Mouse (Mus musculus) bone marrow macrophage, adult 2 months (primary cell): ENCODE measurements around the gene Cacybp. TPM values are rescaled to one million over a fixed set of nuclear protein-coding genes. Genes with fewer than 3 reads are reported as not detected.

Experiments used
- H3K27ac ChIP-seq: 2 replicates; pipeline ENCODE4 v1.5.1; 2012; ENCODE audit warnings: low read depth, low read length; ENCODE audit not compliant: insufficient read depth
- H3K4me1 ChIP-seq: 2 replicates; pipeline ENCODE4 v1.6.1; 2012; ENCODE audit warnings: low read length; ENCODE audit not compliant: control insufficient read depth, insufficient read depth
- H3K4me3 ChIP-seq: 2 replicates; pipeline ENCODE4 v1.5.1; 2012; ENCODE audit warnings: mild to moderate bottlenecking, low read length, moderate library complexity; ENCODE audit not compliant: insufficient read depth
- CTCF ChIP-seq: IDR thresholded peaks from 2 replicates; pipeline ENCODE4 v1.5.1; 2012; ENCODE audit warnings: low read depth, mild to moderate bottlenecking, low read length, moderate library complexity
- POLR2A ChIP-seq: IDR thresholded peaks from 2 replicates; pipeline ENCODE4 v1.6.1; 2012; ENCODE audit warnings: mild to moderate bottlenecking, low read depth, low read length, borderline replicate concordance
- polyA plus RNA-seq: library from polyadenylated mRNA; stranded (reverse); fragments of >200 nt; gene quantifications from 2 replicates; pipeline ENCODE4 v1.2.4, GENCODE M21; 2012; ENCODE audit not compliant: missing spikeins, insufficient read depth, insufficient read length

Gene Cacybp
- polyA plus RNA-seq, 1 experiment: 48.1 TPM

DNA sequence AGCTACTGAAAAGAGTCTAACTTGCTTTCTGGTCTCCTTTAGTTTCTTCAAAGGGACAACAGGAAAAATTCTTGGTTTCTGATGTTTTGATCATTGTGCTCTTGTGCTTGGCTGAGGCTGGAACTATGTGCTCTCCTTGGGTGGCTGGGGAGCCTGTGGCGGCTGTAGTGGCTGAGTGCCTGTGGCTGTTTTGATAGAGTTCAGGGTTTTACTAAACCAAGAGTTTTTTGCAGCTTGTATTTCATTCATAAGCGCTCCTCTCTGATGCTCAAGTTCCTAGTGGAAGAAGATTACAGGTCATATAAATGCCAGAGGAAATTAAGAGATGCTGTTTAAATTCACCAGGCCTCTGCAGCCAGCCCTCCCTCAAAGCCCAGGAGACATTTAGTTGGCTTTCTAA, 11.4 kb upstream of the Cacybp start:
- no peak for TF ChIP-seq POLR2A
- TF ChIP-seq CTCF: no peak
- Histone ChIP-seq H3K27ac (no peak overlapping the region), H3K4me3 (no peak overlapping the region), H3K4me1 (no peaks in the 10 kb centered on the region)

DNA sequence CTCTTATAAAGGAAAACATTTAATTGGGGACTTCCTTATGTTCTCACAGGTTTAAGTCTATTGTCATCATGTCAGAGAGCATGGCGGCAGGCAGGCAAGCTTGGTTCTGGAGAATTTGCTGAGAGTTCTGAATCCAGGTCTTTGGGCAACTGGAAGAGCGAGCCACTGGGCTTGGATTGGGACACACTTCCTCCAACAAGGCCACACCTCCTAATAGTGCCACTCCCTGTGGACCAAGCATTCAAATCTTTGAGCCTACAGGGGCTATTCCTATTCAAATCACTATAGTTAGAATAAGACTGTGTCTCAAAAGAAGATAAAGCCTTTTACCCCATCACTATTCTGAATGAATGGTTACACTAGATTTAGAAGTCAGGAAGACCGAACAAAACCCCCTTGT, 5.2 kb upstream of the Cacybp start:
- no peak overlapping the region for H3K4me3 ChIP-seq
- H3K4me1 ChIP-seq: peaks cover 3% of the 10 kb centered on the region; the same call in 1 of the 2 replicates
- H3K27ac ChIP-seq: no peak overlapping the region
- TF ChIP-seq POLR2A (no peak), CTCF (no peak)

DNA sequence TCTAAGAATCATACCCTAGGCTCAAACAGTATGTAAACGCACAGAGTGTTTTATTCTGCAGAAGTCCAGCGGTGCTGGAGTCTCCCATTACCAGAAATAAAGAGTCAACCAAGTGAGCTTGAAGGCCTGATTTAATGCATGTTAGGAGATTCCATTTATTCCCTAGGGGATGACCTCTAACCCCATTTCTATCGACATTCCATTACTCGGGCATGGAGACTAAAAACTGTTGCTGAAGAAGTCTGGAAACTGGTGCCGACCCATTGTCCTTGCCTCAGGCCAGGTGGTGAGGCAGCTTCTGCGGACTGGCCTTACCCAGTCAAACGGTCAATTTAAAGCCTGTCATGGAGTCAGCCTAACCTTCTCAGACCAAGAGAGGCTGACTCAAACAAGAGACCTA, 1.5 kb upstream of the Cacybp start:
- Histone ChIP-seq H3K27ac (no peak overlapping the region), H3K4me1 (peaks cover 9% of the 10 kb centered on the region; the same call in 1 of the 2 replicates), H3K4me3 (no peak overlapping the region)
- TF ChIP-seq CTCF (no peak), POLR2A (no peak)

DNA sequence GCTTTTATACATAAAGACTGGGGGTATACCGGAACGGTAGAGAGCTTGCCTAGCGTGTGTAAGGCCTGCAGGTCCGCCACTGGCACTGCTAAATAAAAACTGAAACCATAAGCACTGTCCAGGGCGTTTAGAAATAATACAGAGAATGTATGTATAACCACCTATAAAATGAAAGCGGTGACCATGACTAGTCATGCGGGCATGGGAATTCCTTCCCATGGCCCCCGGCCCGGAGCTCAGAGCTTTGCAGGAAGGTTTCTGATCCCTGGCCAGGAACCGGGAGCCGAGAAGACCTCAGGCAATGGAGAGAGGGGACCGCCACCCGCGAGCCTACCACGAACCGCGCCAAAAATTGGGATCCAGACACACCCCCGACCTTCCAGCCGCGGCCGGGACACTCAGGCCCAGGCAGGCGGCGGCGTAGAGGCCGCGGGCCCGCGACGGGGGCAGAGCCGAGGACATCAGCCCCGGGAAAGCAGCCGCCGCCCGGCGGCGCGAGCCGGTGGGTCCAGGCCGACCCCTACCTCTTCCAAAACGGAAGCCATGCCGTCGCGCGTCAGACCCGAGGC, 468 bp downstream of the Cacybp start:
- TF ChIP-seq POLR2A (no peak), CTCF (no peak)
- Histone ChIP-seq H3K4me1 (peaks cover 11% of the 10 kb centered on the region), H3K4me3 (peak overlapping the region; percentile 94), H3K27ac (peak overlapping the region; percentile 82)

DNA sequence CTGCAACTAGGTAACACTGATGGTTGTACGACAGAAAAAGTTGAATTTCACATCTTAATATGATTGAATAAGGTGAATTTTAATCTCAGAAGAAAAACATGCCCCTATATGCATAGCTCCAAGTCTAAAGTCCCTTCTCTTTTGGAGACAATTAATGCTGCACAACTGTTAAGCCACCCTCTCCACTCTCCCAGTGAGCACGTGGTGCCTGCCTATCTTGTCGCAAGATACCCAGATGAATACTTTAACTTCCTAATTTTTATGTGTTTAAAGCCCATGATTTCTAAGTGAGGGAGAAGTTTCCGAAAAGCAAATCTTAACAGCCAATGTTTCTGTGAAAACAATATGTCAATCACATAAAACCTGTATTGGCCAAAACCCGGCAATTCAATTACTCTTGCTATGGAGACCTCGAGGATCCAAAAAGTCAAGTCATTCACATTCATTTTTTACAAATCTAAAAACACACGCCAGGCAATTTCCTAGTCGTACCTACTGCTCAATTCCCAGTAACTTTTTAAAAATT, 1.0 kb downstream of the Cacybp start:
- peak overlapping the region; percentile 82 for H3K27ac ChIP-seq
- TF ChIP-seq POLR2A (no peak), CTCF (no peak)
- peak overlapping the region; percentile 94 for H3K4me3 ChIP-seq
- H3K4me1 ChIP-seq: peaks cover 11% of the 10 kb centered on the region

DNA sequence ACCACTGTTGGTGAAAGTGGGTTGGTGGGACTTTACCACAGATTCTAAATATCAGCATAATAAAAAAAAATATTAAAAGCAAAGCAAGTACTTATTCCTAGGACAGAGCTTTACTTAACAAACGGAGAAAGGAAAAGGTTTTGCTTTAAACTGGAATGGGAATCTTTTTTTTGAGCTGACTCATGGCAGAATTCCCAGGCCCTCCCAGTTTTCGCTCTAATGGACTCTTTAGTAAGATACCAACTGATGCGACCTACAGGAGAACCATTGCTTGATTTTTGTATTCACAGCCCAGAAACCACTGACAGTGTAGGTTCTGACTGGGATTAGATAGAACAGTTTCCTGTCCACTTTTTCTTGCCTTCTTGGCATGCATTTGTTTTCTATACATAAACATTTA, 2.1 kb downstream of the Cacybp start:
- Histone ChIP-seq H3K4me3 (peak overlapping the region; percentile 94), H3K4me1 (peaks cover 11% of the 10 kb centered on the region), H3K27ac (no peak overlapping the region)
- TF ChIP-seq POLR2A (no peak), CTCF (no peak)

DNA sequence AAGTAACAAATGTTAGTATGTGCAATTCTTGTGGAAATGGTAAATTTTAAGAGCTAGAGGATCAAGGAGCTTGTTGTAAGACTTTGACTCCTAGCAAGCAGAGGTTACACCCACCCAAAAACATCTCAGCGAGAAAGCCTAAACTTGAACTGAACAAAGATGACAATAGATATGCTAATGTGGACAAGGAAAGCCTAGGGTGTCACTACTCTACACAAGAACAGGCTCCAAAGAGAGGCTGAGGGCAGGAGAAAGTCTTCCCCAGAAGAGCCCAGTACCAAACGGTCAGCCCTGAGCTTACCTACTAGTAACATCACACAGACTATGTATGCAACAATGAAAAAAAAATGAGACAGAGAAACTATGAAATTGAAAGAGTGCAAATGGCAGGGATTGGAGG, 2.8 kb downstream of the Cacybp start:
- H3K4me1 ChIP-seq: peaks cover 11% of the 10 kb centered on the region
- no peak overlapping the region for H3K4me3 ChIP-seq
- H3K27ac ChIP-seq: no peak overlapping the region
- no peak for TF ChIP-seq POLR2A
- no peak for TF ChIP-seq CTCF

DNA sequence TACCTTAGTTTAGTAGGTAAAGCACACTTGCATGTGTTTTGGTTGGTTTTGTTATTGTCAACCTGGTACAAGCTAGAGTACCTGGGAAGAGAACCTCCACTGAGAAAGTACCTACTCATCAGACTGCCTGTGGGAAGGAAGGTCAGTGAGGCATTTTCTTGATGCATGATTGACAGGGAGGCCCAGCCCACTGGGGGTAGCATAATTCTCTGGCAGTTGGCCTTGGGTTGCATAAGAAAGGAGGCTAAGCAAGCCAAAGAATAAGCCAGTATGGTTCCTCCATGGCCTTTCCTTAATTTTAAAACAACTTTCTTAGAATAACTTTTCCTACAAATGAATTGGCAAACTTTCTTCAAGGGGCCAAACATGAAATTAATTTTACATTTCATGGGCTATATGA, 7.2 kb downstream of the Cacybp start:
- TF ChIP-seq CTCF (no peak), POLR2A (no peak)
- H3K4me3 ChIP-seq: no peak overlapping the region
- H3K27ac ChIP-seq: no peak overlapping the region
- peaks cover 10% of the 10 kb centered on the region for H3K4me1 ChIP-seq

DNA sequence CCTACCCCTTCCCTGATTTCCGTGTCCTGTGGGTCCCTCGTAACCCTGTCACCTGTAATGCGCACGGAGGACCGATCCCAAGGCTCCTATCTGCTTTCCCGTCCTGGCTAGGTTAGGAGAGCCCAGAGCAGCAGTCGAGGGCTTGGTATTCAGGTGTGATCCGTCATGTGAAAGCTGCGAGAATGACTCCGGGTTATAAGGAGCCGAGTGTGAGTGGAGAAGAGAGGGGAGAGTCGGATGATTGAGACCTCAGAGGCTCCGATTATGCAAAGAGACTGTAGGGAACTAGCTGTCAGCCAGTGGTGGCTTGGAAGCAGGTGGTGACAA, 17.4 kb downstream of the Cacybp start:
- TF ChIP-seq CTCF (peak; percentile 14; the same call in 1 of the 2 replicates), POLR2A (no peak)
- H3K27ac ChIP-seq: peak overlapping the region; percentile 28
- peaks cover 2% of the 10 kb centered on the region; the same call in 1 of the 2 replicates for H3K4me1 ChIP-seq
- peak overlapping the region; percentile 71 for H3K4me3 ChIP-seq

DNA sequence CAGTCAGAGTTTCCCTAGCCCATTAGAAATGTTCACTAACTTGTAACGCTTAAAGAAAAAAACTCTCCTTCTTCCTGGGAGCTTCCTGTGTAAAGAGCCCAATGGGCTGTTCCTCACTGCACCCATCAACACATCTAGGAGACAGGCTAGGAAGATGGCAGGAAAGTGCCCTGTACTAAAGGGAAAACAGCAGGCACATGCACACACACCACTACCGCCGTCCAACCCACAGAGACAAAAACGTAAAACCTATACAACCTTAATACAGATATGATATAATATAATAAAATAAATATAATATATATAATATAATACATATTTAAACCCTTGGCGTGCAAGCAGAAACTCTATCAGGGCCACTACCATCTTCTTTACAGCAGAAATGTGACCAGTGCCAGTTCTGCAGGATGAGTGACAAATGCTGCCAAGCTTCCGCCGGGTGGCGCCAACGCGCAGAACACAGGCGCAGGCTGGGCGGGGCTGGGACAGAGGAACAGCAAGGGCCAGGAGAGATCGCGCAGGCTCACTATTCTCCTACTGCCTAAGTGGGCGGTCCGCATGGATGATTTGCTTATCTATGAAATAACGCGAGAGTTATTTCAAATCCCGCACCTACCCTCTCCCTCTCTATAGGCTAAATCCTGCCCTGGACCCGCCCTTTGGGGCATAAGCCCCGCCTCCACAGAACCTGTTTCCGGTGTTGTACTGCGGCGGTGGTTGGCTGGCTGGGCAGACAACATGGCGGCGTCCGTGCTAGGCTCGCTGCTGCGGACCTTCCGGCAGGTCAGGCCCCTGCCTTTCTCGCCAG, 17.9 kb downstream of the Cacybp start, which contains the start of gene Mrps14:
TSS of gene Mrps14 (plus strand) at position 687 of the 808 bp plus-strand sequence.
- peak within 1 kb of the TSS; percentile 28 for H3K27ac ChIP-seq
- TF ChIP-seq POLR2A: no peak
- TF ChIP-seq CTCF: peak; percentile 51
- peaks cover 2% of the 10 kb centered on the region; the same call in 1 of the 2 replicates for H3K4me1 ChIP-seq
- H3K4me3 ChIP-seq: peak within 1 kb of the TSS; percentile 71
